Mouse (Mus musculus): Measurements from ENCODE around the gene Epc2.

DNA sequence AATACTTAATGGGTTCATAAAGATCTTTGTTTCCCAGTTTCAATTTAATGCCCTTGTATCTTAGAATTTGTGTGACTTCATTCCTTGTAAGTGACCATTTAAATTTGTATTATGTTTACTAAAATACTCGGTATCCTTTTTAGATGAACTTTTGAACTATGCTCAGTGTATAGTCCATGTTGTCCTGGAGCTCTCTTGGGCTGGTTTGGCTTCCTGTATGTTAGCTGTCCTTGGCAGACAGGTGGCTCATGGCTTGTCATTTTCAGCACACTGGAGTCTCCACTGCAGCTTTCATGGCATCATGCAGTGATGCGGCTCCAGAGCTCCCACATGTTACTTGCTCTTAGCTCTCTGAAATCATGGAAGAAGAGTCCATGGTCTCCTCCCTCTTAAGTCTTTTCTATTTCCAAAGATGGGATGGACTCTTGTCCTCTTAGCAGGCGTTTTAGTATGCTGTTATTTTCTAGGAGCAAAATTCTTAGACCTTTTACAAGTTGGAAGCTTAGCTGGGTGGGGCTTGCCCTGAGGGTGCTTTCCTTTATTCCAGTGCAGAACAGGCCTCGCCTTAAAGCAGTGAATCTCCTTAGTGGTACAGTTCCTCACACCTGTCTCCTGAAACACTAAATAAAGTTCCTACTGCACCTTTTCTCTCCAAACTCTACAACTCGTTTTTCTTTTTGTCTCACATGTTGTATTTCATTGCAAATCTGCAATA is 20.5 kb downstream of the Epc2 start:
- TF ChIP-seq CTCF (IDR thresholded peaks at IDR 0.05; ENCODE audit: borderline replicate concordance, control insufficient read depth, extremely low read depth, insufficient read depth, low read length, poor library complexity) (no peak), POLR2A (IDR thresholded peaks at IDR 0.05; ENCODE audit: control insufficient read depth, extremely low read depth, insufficient read depth, low read length, poor library complexity) (no peak)

Measured in thymus, adult 2 months (tissue).